Mouse (Mus musculus): Measurements from ENCODE around the gene Nckap5. TPM values are rescaled to one million over a fixed set of nuclear protein-coding genes. Genes with fewer than 3 reads are reported as not detected.

Nckap5 gene
- total RNA-seq, 2 experiments from 2014 or later, result 8.3 to 11.3 TPM

GRCm38 (mm10) chr1:126765506-126766170 is 65.0 kb downstream of the Nckap5 start:
- no peak for DNase-seq

GRCm38 (mm10) chr1:126764201-126764600 is 66.4 kb downstream of the Nckap5 start:
- DNase-seq, result no peak

GRCm38 (mm10) chr1:126763192-126763591 is 67.4 kb downstream of the Nckap5 start:
- DNase-seq, result no peak

- DNase-seq, result no peak
Measured at GRCm38 (mm10) chr1:126760386-126760785, 70.2 kb downstream of the Nckap5 start.

- DNase-seq, result no peak
Measured at GRCm38 (mm10) chr1:126755682-126756081, 74.9 kb downstream of the Nckap5 start.

- no peak for DNase-seq
Measured at GRCm38 (mm10) chr1:126753611-126754010, 77.0 kb downstream of the Nckap5 start.

GRCm38 (mm10) chr1:126752247-126753037 is 78.2 kb downstream of the Nckap5 start:
- DNase-seq, result no peak

- no peak for DNase-seq
Measured at GRCm38 (mm10) chr1:126751137-126751536, 79.5 kb downstream of the Nckap5 start.

GRCm38 (mm10) chr1:126750156-126750555 is 80.4 kb downstream of the Nckap5 start:
- DNase-seq, result no peak

- DNase-seq, result no peak
Measured at GRCm38 (mm10) chr1:126747914-126748313, 82.7 kb downstream of the Nckap5 start.

- DNase-seq, result no peak
Measured at GRCm38 (mm10) chr1:126745482-126746136, 85.0 kb downstream of the Nckap5 start.

GRCm38 (mm10) chr1:126744631-126745305 is 85.8 kb downstream of the Nckap5 start:
- no peak for DNase-seq

GRCm38 (mm10) chr1:126738291-126738640 is 92.3 kb downstream of the Nckap5 start:
- no peak for DNase-seq

- DNase-seq, result peak; percentile 36 to 43
Measured at GRCm38 (mm10) chr1:126737554-126738290, 92.9 kb downstream of the Nckap5 start.

GRCm38 (mm10) chr1:126731691-126732090 is 98.9 kb downstream of the Nckap5 start:
- DNase-seq, result no peak

GRCm38 (mm10) chr1:126726400-126727055 is 104.1 kb downstream of the Nckap5 start:
- peak in 1 of 2 experiments; percentile 31 for DNase-seq

- DNase-seq, result no peak
Measured at GRCm38 (mm10) chr1:126725628-126726367, 104.8 kb downstream of the Nckap5 start.

GRCm38 (mm10) chr1:126721917-126722316 is 108.7 kb downstream of the Nckap5 start:
- DNase-seq, result no peak

GRCm38 (mm10) chr1:126719733-126720348 is 110.8 kb downstream of the Nckap5 start:
- DNase-seq, result no peak

- DNase-seq, result no peak
Measured at GRCm38 (mm10) chr1:126706611-126707010, 124.0 kb downstream of the Nckap5 start.

Data from layer of hippocampus, postnatal 36 days (tissue).